Mouse (Mus musculus): Measurements from ENCODE around the gene Ggnbp2.

- TF ChIP-seq POLR2A (IDR thresholded peaks at IDR 0.05; ENCODE audit: low read depth, low read length) (no peak), CTCF (IDR thresholded peaks at IDR 0.05; ENCODE audit: extremely low read depth, insufficient read depth, insufficient read length, insufficient replicate concordance) (no peak)
Measured at GRCm38 (mm10) chr11:84868786-84869259, 1.8 kb downstream of the Ggnbp2 start.
